Mouse (Mus musculus): ENCODE measurements around the gene Epm2aip1. TPM values are rescaled to one million over a fixed set of nuclear protein-coding genes. Genes with fewer than 3 reads are reported as not detected.

Epm2aip1 gene
- 46.2 and 48.8 TPM in 2 replicates for polyA plus RNA-seq (2014; fragmentation: Nextera tagmentation; extraction: Ambion mirVana)

- Histone ChIP-seq H3K9ac (ENCODE audit: low read length) (peak within 1 kb of the TSS; percentile 84), H3K4me2 (ENCODE audit: low read depth, severe bottlenecking) (peak within 1 kb of the TSS; percentile 80), H3K27ac (replicated peaks; ENCODE audit: low read depth, low read length) (peak within 1 kb of the TSS; percentile 83), H3K9me3 (ENCODE audit: control insufficient read depth, low read length) (no peaks in the 10 kb centered on the region), H3K27me3 (ENCODE audit: control insufficient read depth, insufficient read depth, low read length) (no peaks in the 10 kb centered on the region), H3K4me1 (ENCODE audit: control insufficient read depth, insufficient read depth, low read length) (peaks cover 13% of the 10 kb centered on the region), H3K4me3 (ENCODE audit: low read depth, low read length) (peak within 1 kb of the TSS; percentile 78), H3K36me3 (ENCODE audit: control insufficient read depth, insufficient read depth, low read length) (no peaks in the 10 kb centered on the region)
- DNase-seq (ENCODE audit: low spot score) (peak; percentile 99), ATAC-seq (ENCODE audit: insufficient number of reproducible peaks, low FRiP score, low TSS enrichment, low read depth) (peak; percentile 99)
- WGBS = under 1% methylated on average over 64 of the region's 64 CpGs
Observed at GRCm38 (mm10) chr9:111271434-111272160, at the start of gene Epm2aip1, which contains the start of gene Mlh1. Gene Epm2aip1 (plus strand): TSS chr9:111271929. Gene Mlh1 (minus strand): TSS chr9:111271791.

- H3K4me3 ChIP-seq (ENCODE audit: low read depth, low read length) = no peak overlapping the region
- no peak overlapping the region for H3K9ac ChIP-seq (ENCODE audit: low read length)
- no peaks in the 10 kb centered on the region for H3K9me3 ChIP-seq (ENCODE audit: control insufficient read depth, low read length)
- no peaks in the 10 kb centered on the region for H3K4me1 ChIP-seq (ENCODE audit: control insufficient read depth, insufficient read depth, low read length)
- no peaks in the 10 kb centered on the region for H3K27me3 ChIP-seq (ENCODE audit: control insufficient read depth, insufficient read depth, low read length)
- DNase-seq (ENCODE audit: low spot score) (no peak), ATAC-seq (ENCODE audit: insufficient number of reproducible peaks, low FRiP score, low TSS enrichment, low read depth) (no peak)
- WGBS = 85% methylated on average over 5 of the region's 5 CpGs
- H3K27ac ChIP-seq (replicated peaks; ENCODE audit: low read depth, low read length) = no peak overlapping the region; the same call in 1 of the 2 replicates
- no peak overlapping the region for H3K4me2 ChIP-seq (ENCODE audit: low read depth, severe bottlenecking)
- peaks cover 12% of the 10 kb centered on the region for H3K36me3 ChIP-seq (ENCODE audit: control insufficient read depth, insufficient read depth, low read length)
Observed at GRCm38 (mm10) chr9:111223406-111223805, 48.3 kb upstream of the Epm2aip1 start.

GRCm38 (mm10) chr9:111228446-111228845 lies 43.3 kb upstream of the Epm2aip1 start:
- DNase-seq (ENCODE audit: low spot score) = no peak
- no peak overlapping the region for H3K4me3 ChIP-seq (ENCODE audit: low read depth, low read length)

GRCm38 (mm10) chr9:111234701-111235100 lies 37.0 kb upstream of the Epm2aip1 start:
- DNase-seq (ENCODE audit: low spot score) (no peak), ATAC-seq (ENCODE audit: insufficient number of reproducible peaks, low FRiP score, low TSS enrichment, low read depth) (no peak)
- Histone ChIP-seq H3K4me2 (ENCODE audit: low read depth, severe bottlenecking) (no peak overlapping the region), H3K36me3 (ENCODE audit: control insufficient read depth, insufficient read depth, low read length) (peaks cover 18% of the 10 kb centered on the region), H3K27me3 (ENCODE audit: control insufficient read depth, insufficient read depth, low read length) (no peaks in the 10 kb centered on the region), H3K4me3 (ENCODE audit: low read depth, low read length) (no peak overlapping the region), H3K9me3 (ENCODE audit: control insufficient read depth, low read length) (no peaks in the 10 kb centered on the region), H3K9ac (ENCODE audit: low read length) (no peak overlapping the region), H3K27ac (replicated peaks; ENCODE audit: low read depth, low read length) (no peak overlapping the region), H3K4me1 (ENCODE audit: control insufficient read depth, insufficient read depth, low read length) (no peaks in the 10 kb centered on the region)
- WGBS = 91% methylated on average over 9 of the region's 9 CpGs

More at GRCm38 (mm10) chr9:111228446-111228845, 43.3 kb upstream of the Epm2aip1 start:
- Histone ChIP-seq H3K9me3 (ENCODE audit: control insufficient read depth, low read length) (no peaks in the 10 kb centered on the region), H3K4me1 (ENCODE audit: control insufficient read depth, insufficient read depth, low read length) (no peaks in the 10 kb centered on the region), H3K4me2 (ENCODE audit: low read depth, severe bottlenecking) (no peak overlapping the region), H3K36me3 (ENCODE audit: control insufficient read depth, insufficient read depth, low read length) (peaks cover 13% of the 10 kb centered on the region), H3K9ac (ENCODE audit: low read length) (no peak overlapping the region), H3K27ac (replicated peaks; ENCODE audit: low read depth, low read length) (no peak overlapping the region), H3K27me3 (ENCODE audit: control insufficient read depth, insufficient read depth, low read length) (no peaks in the 10 kb centered on the region)
- no peak for ATAC-seq (ENCODE audit: insufficient number of reproducible peaks, low FRiP score, low TSS enrichment, low read depth)
- 78% methylated on average over 5 of the region's 5 CpGs for WGBS

- Histone ChIP-seq H3K27ac (replicated peaks; ENCODE audit: low read depth, low read length) (no peak overlapping the region), H3K4me1 (ENCODE audit: control insufficient read depth, insufficient read depth, low read length) (no peaks in the 10 kb centered on the region), H3K9me3 (ENCODE audit: control insufficient read depth, low read length) (no peaks in the 10 kb centered on the region), H3K27me3 (ENCODE audit: control insufficient read depth, insufficient read depth, low read length) (no peaks in the 10 kb centered on the region), H3K4me2 (ENCODE audit: low read depth, severe bottlenecking) (no peak overlapping the region), H3K4me3 (ENCODE audit: low read depth, low read length) (no peak overlapping the region), H3K9ac (ENCODE audit: low read length) (no peak overlapping the region), H3K36me3 (ENCODE audit: control insufficient read depth, insufficient read depth, low read length) (peaks cover 16% of the 10 kb centered on the region)
- no peak for DNase-seq (ENCODE audit: low spot score)
- no peak for ATAC-seq (ENCODE audit: insufficient number of reproducible peaks, low FRiP score, low TSS enrichment, low read depth)
Observed at GRCm38 (mm10) chr9:111237726-111238125, 34.0 kb upstream of the Epm2aip1 start.

- ATAC-seq (ENCODE audit: insufficient number of reproducible peaks, low FRiP score, low TSS enrichment, low read depth) = no peak
- H3K4me2 ChIP-seq (ENCODE audit: low read depth, severe bottlenecking) = no peak overlapping the region
- peaks cover 16% of the 10 kb centered on the region for H3K36me3 ChIP-seq (ENCODE audit: control insufficient read depth, insufficient read depth, low read length)
- DNase-seq (ENCODE audit: low spot score) = no peak
- no peak overlapping the region for H3K9ac ChIP-seq (ENCODE audit: low read length)
- no peak overlapping the region for H3K4me3 ChIP-seq (ENCODE audit: low read depth, low read length)
- no peaks in the 10 kb centered on the region for H3K27me3 ChIP-seq (ENCODE audit: control insufficient read depth, insufficient read depth, low read length)
- H3K9me3 ChIP-seq (ENCODE audit: control insufficient read depth, low read length) = no peaks in the 10 kb centered on the region
- no peaks in the 10 kb centered on the region for H3K4me1 ChIP-seq (ENCODE audit: control insufficient read depth, insufficient read depth, low read length)
- no peak overlapping the region for H3K27ac ChIP-seq (replicated peaks; ENCODE audit: low read depth, low read length)
- 90% methylated on average over 4 of the region's 4 CpGs for WGBS
Observed at GRCm38 (mm10) chr9:111239821-111240220, 31.9 kb upstream of the Epm2aip1 start.

GRCm38 (mm10) chr9:111243384-111243783 lies 28.3 kb upstream of the Epm2aip1 start:
- Histone ChIP-seq H3K4me2 (ENCODE audit: low read depth, severe bottlenecking) (no peak overlapping the region), H3K27ac (replicated peaks; ENCODE audit: low read depth, low read length) (no peak overlapping the region), H3K9ac (ENCODE audit: low read length) (no peak overlapping the region), H3K27me3 (ENCODE audit: control insufficient read depth, insufficient read depth, low read length) (no peaks in the 10 kb centered on the region), H3K4me3 (ENCODE audit: low read depth, low read length) (no peak overlapping the region), H3K36me3 (ENCODE audit: control insufficient read depth, insufficient read depth, low read length) (peaks cover 13% of the 10 kb centered on the region), H3K9me3 (ENCODE audit: control insufficient read depth, low read length) (no peaks in the 10 kb centered on the region), H3K4me1 (ENCODE audit: control insufficient read depth, insufficient read depth, low read length) (no peaks in the 10 kb centered on the region)
- ATAC-seq (ENCODE audit: insufficient number of reproducible peaks, low FRiP score, low TSS enrichment, low read depth) (no peak), DNase-seq (ENCODE audit: low spot score) (no peak)
- 80% methylated on average over 6 of the region's 6 CpGs for WGBS

GRCm38 (mm10) chr9:111245546-111245945 lies 26.2 kb upstream of the Epm2aip1 start:
- no peak overlapping the region for H3K4me3 ChIP-seq (ENCODE audit: low read depth, low read length)
- no peaks in the 10 kb centered on the region for H3K4me1 ChIP-seq (ENCODE audit: control insufficient read depth, insufficient read depth, low read length)
- ATAC-seq (ENCODE audit: insufficient number of reproducible peaks, low FRiP score, low TSS enrichment, low read depth) (no peak), DNase-seq (ENCODE audit: low spot score) (no peak)
- H3K27me3 ChIP-seq (ENCODE audit: control insufficient read depth, insufficient read depth, low read length) = no peaks in the 10 kb centered on the region
- H3K9ac ChIP-seq (ENCODE audit: low read length) = no peak overlapping the region
- H3K4me2 ChIP-seq (ENCODE audit: low read depth, severe bottlenecking) = no peak overlapping the region
- no peaks in the 10 kb centered on the region for H3K9me3 ChIP-seq (ENCODE audit: control insufficient read depth, low read length)
- peaks cover 15% of the 10 kb centered on the region; the same call in 1 of the 2 replicates for H3K36me3 ChIP-seq (ENCODE audit: control insufficient read depth, insufficient read depth, low read length)
- H3K27ac ChIP-seq (replicated peaks; ENCODE audit: low read depth, low read length) = no peak overlapping the region
- WGBS = 86% methylated on average over 6 of the region's 6 CpGs
